Mouse (Mus musculus): ENCODE results near the gene Arhgef18. TPM values are rescaled to one million over a fixed set of nuclear protein-coding genes. Genes with fewer than 3 reads are reported as not detected.

Gene Arhgef18
- polyA plus RNA-seq, 2 experiments: 2.0 to 3.6 TPM

- Histone ChIP-seq H3K27me3 (ENCODE audit: control insufficient read depth, insufficient read depth, low read length) (no peaks in the 10 kb centered on the region), H3K9me3 (ENCODE audit: control insufficient read depth, low read length) (no peaks in the 10 kb centered on the region), H3K9ac (replicated peaks) (peak within 1 kb of the TSS; percentile 79), H3K4me3 (ENCODE audit: insufficient read depth in 1 of 2, low read depth in 2 of 2, low read length in 2 of 2) (peak within 1 kb of the TSS; percentile 74 to 93), H3K36me3 (replicated peaks; ENCODE audit: control insufficient read depth, insufficient read depth, low read depth) (no peaks in the 10 kb centered on the region), H3K27ac (peak within 1 kb of the TSS; percentile 81), H3K4me1 (replicated peaks; ENCODE audit: control insufficient read depth in 2 of 2, insufficient read depth in 2 of 2, low read length in 1 of 2) (peaks cover 2 to 15% of the 10 kb centered on the region in 2 experiments; a peak in 2 of 4 replicates), H3K4me2 (ENCODE audit: low read depth) (peak within 1 kb of the TSS; percentile 79)
- TF ChIP-seq CTCF (IDR thresholded peaks at IDR 0.05; ENCODE audit: low read depth): peak; percentile 39
- peak; percentile 41; the same call in 1 of the 2 replicates for TF ChIP-seq EP300 (IDR thresholded peaks at IDR 0.05; ENCODE audit: low read depth)
- peak; percentile 95 to 96 (median 96) for DNase-seq (ENCODE audit: low read depth in 3 of 3, low spot score in 3 of 3)
- WGBS (ENCODE audit: insufficient replicate concordance): under 1% methylated on average over 70 of the region's 70 CpGs
- ATAC-seq (ENCODE audit: insufficient read depth): peak; percentile 90
Measured at GRCm38 (mm10) chr8:3500235-3501090, 107.7 kb downstream of the Arhgef18 start, which contains the start of gene Mcoln1. Mcoln1 (plus strand) TSS chr8:3500457.

- Histone ChIP-seq H3K27me3 (ENCODE audit: control insufficient read depth, insufficient read depth, low read length) (no peaks in the 10 kb centered on the region), H3K4me3 (ENCODE audit: insufficient read depth in 1 of 2, low read depth in 2 of 2, low read length in 2 of 2) (no peak overlapping the region), H3K9me3 (ENCODE audit: control insufficient read depth, low read length) (no peaks in the 10 kb centered on the region), H3K9ac (replicated peaks) (no peak overlapping the region), H3K27ac (no peak overlapping the region), H3K4me1 (replicated peaks; ENCODE audit: control insufficient read depth in 2 of 2, insufficient read depth in 2 of 2, low read length in 1 of 2) (peaks cover 2 to 15% of the 10 kb centered on the region in 2 experiments; a peak in 2 of 4 replicates), H3K36me3 (replicated peaks; ENCODE audit: control insufficient read depth, insufficient read depth, low read depth) (no peaks in the 10 kb centered on the region), H3K4me2 (ENCODE audit: low read depth) (no peak overlapping the region)
- ATAC-seq (ENCODE audit: insufficient read depth) (no peak), DNase-seq (ENCODE audit: low read depth in 3 of 3, low spot score in 3 of 3) (no peak)
- TF ChIP-seq CTCF (IDR thresholded peaks at IDR 0.05; ENCODE audit: low read depth): no peak
- TF ChIP-seq EP300 (IDR thresholded peaks at IDR 0.05; ENCODE audit: low read depth): no peak
- 42% methylated on average over 4 of the region's 4 CpGs for WGBS (ENCODE audit: insufficient replicate concordance)
Measured at GRCm38 (mm10) chr8:3502217-3502616, 109.4 kb downstream of the Arhgef18 start.

Other genes with a start within 250 kb of the Arhgef18 start
- 3.9 and 4.4 TPM in 2 replicates for gene Insr, start 113.4 kb upstream of the Arhgef18 start, polyA plus RNA-seq (2012; rRNA removed)
- 9.2 and 12.5 TPM in 2 replicates for gene Insr, start 113.4 kb upstream of the Arhgef18 start, polyA plus RNA-seq (2014; fragmentation: Nextera tagmentation; extraction: Ambion mirVana)
- gene A430078G23Rik, start 39.6 kb upstream of the Arhgef18 start, polyA plus RNA-seq (2012; rRNA removed): 0.31 and 0.33 TPM in 2 replicates
- gene A430078G23Rik, start 39.6 kb upstream of the Arhgef18 start, polyA plus RNA-seq (2014; fragmentation: Nextera tagmentation; extraction: Ambion mirVana): 0.36 and 0.85 TPM in 2 replicates
- 2.5 and 3.1 TPM in 2 replicates for gene Pex11g, start 74.7 kb downstream of the Arhgef18 start, polyA plus RNA-seq (2012; rRNA removed)
- 2.7 and 3.5 TPM in 2 replicates for gene Pex11g, start 74.7 kb downstream of the Arhgef18 start, polyA plus RNA-seq (2014; fragmentation: Nextera tagmentation; extraction: Ambion mirVana)
- 0.05 TPM in 1 of 2 replicates, not detected in the other for gene Tex45, start 77.9 kb downstream of the Arhgef18 start, polyA plus RNA-seq (2012; rRNA removed)
- gene Tex45, start 77.9 kb downstream of the Arhgef18 start, polyA plus RNA-seq (2014; fragmentation: Nextera tagmentation; extraction: Ambion mirVana): 0.10 TPM in 1 of 2 replicates, not detected in the other
- 4.8 and 6.8 TPM in 2 replicates for gene Zfp358, start 100.1 kb downstream of the Arhgef18 start, polyA plus RNA-seq (2012; rRNA removed)
- 1.7 and 2.0 TPM in 2 replicates for gene Zfp358, start 100.1 kb downstream of the Arhgef18 start, polyA plus RNA-seq (2014; fragmentation: Nextera tagmentation; extraction: Ambion mirVana)
- gene Mcoln1, start 107.5 kb downstream of the Arhgef18 start, polyA plus RNA-seq (2012; rRNA removed): 26.1 and 31.6 TPM in 2 replicates
- gene Mcoln1, start 107.5 kb downstream of the Arhgef18 start, polyA plus RNA-seq (2014; fragmentation: Nextera tagmentation; extraction: Ambion mirVana): 12.6 and 13.8 TPM in 2 replicates
- gene Pnpla6, start 122.4 kb downstream of the Arhgef18 start, polyA plus RNA-seq (2012; rRNA removed): 12.1 and 14.2 TPM in 2 replicates
- gene Pnpla6, start 122.4 kb downstream of the Arhgef18 start, polyA plus RNA-seq (2014; fragmentation: Nextera tagmentation; extraction: Ambion mirVana): 6.5 and 9.6 TPM in 2 replicates
- gene C330021F23Rik, start 175.0 kb downstream of the Arhgef18 start, polyA plus RNA-seq (2012; rRNA removed): 2.7 and 3.0 TPM in 2 replicates
- gene C330021F23Rik, start 175.0 kb downstream of the Arhgef18 start, polyA plus RNA-seq (2014; fragmentation: Nextera tagmentation; extraction: Ambion mirVana): 2.5 and 4.0 TPM in 2 replicates
- 1.8 and 2.2 TPM in 2 replicates for gene Camsap3, start 194.3 kb downstream of the Arhgef18 start, polyA plus RNA-seq (2012; rRNA removed)
- gene Camsap3, start 194.3 kb downstream of the Arhgef18 start, polyA plus RNA-seq (2014; fragmentation: Nextera tagmentation; extraction: Ambion mirVana): 1.6 and 1.7 TPM in 2 replicates
- gene Xab2, start 228.3 kb downstream of the Arhgef18 start, polyA plus RNA-seq (2012; rRNA removed): 24.1 and 27.1 TPM in 2 replicates
- 22.2 and 25.9 TPM in 2 replicates for gene Xab2, start 228.3 kb downstream of the Arhgef18 start, polyA plus RNA-seq (2014; fragmentation: Nextera tagmentation; extraction: Ambion mirVana)
- 7.9 and 32.5 TPM in 2 replicates for gene Pet100, start 228.5 kb downstream of the Arhgef18 start, polyA plus RNA-seq (2012; rRNA removed)
- 113 and 117 TPM in 2 replicates for gene Pet100, start 228.5 kb downstream of the Arhgef18 start, polyA plus RNA-seq (2014; fragmentation: Nextera tagmentation; extraction: Ambion mirVana)
- gene Pcp2, start 232.5 kb downstream of the Arhgef18 start, polyA plus RNA-seq (2012; rRNA removed): not detected in 2 replicates
- gene Pcp2, start 232.5 kb downstream of the Arhgef18 start, polyA plus RNA-seq (2014; fragmentation: Nextera tagmentation; extraction: Ambion mirVana): 0.19 TPM in 1 of 2 replicates, not detected in the other
- 55.5 and 61.7 TPM in 2 replicates for gene Stxbp2, start 237.9 kb downstream of the Arhgef18 start, polyA plus RNA-seq (2012; rRNA removed)
- 37.7 and 44.6 TPM in 2 replicates for gene Stxbp2, start 237.9 kb downstream of the Arhgef18 start, polyA plus RNA-seq (2014; fragmentation: Nextera tagmentation; extraction: Ambion mirVana)